Comparison of ENCODE assay signal across 28 mouse cellular contexts in genomic region chr13:20521492-20521891, GRCm38 (mm10).
"Had no signal": no experiment of that assay in that cellular context is flagged by ENCODE, and none has a peak within 500 bp of the region (broad histone marks: within the 10 kb centered on the region; RNA-seq: fewer than 3 reads in every experiment).

No protein-coding gene starts in this region.

- H3K9ac ChIP-seq: embryonic facial prominence, embryonic 12.5 days; embryonic facial prominence, embryonic 13.5 days; embryonic facial prominence, embryonic 15.5 days; forebrain, embryonic 12.5 days; forebrain, embryonic 13.5 days; forebrain, embryonic 15.5 days; forebrain, postnatal 0 days had no signal

- ATAC-seq: forebrain, embryonic 13.5 days; forebrain, embryonic 14.5 days; forebrain, embryonic 15.5 days; forebrain, embryonic 16.5 days; forebrain, postnatal 0 days had no signal

- H3K9me3 ChIP-seq: embryonic facial prominence, embryonic 10.5 days; embryonic facial prominence, embryonic 12.5 days; embryonic facial prominence, embryonic 13.5 days; embryonic facial prominence, embryonic 15.5 days; forebrain, embryonic 10.5 days; forebrain, embryonic 12.5 days; forebrain, embryonic 13.5 days; forebrain, embryonic 15.5 days had no signal

- DNase-seq: cerebellum, adult 18-20 months; cerebellum, adult 2 months; cerebellum, adult 8-10 months; cerebellum, adult 9-10 months; cerebellum, adult 9-11 months; cerebellum, postnatal 10 days; cerebellum, postnatal 14 days; cerebellum, postnatal 25 days; cerebellum, postnatal 36 days; embryo, embryonic 11 days; forebrain, postnatal 0 days; gastrocnemius, adult 2 months; gastrocnemius, postnatal 10 days; gastrocnemius, postnatal 14 days; gastrocnemius, postnatal 25 days; gastrocnemius, postnatal 36 days; heart, adult 11 months had no signal

- H3K27ac ChIP-seq: embryonic facial prominence, embryonic 10.5 days; embryonic facial prominence, embryonic 12.5 days; embryonic facial prominence, embryonic 13.5 days; embryonic facial prominence, embryonic 15.5 days; forebrain, embryonic 10.5 days; forebrain, embryonic 12.5 days; forebrain, embryonic 13.5 days; forebrain, embryonic 15.5 days; gastrocnemius, adult 2 months had no signal

- H3K36me3 ChIP-seq: embryonic facial prominence, embryonic 10.5 days; embryonic facial prominence, embryonic 12.5 days; embryonic facial prominence, embryonic 13.5 days; embryonic facial prominence, embryonic 15.5 days; forebrain, embryonic 10.5 days; forebrain, embryonic 12.5 days; forebrain, embryonic 15.5 days had no signal

- H3K4me3 ChIP-seq: embryonic facial prominence, embryonic 10.5 days; embryonic facial prominence, embryonic 12.5 days; embryonic facial prominence, embryonic 13.5 days; embryonic facial prominence, embryonic 15.5 days; erythroblast, embryonic 14.5 days; forebrain, embryonic 10.5 days; forebrain, embryonic 12.5 days; forebrain, embryonic 13.5 days; forebrain, embryonic 15.5 days; gastrocnemius, adult 2 months had no signal

- H3K4me1 ChIP-seq: embryonic facial prominence, embryonic 10.5 days; embryonic facial prominence, embryonic 12.5 days; forebrain, embryonic 10.5 days; forebrain, embryonic 12.5 days had no signal

- H3K27me3 ChIP-seq: embryonic facial prominence, embryonic 12.5 days; embryonic facial prominence, embryonic 13.5 days; embryonic facial prominence, embryonic 15.5 days; forebrain, embryonic 12.5 days; forebrain, embryonic 13.5 days; forebrain, embryonic 15.5 days had no signal

- H3K4me2 ChIP-seq: embryonic facial prominence, embryonic 12.5 days; embryonic facial prominence, embryonic 13.5 days; embryonic facial prominence, embryonic 15.5 days; forebrain, embryonic 12.5 days; forebrain, embryonic 13.5 days; forebrain, embryonic 15.5 days had no signal
